Mouse (Mus musculus) neural tube, embryonic 14.5 days (tissue): Measurements from ENCODE around the gene Mafg. TPM values are rescaled to one million over a fixed set of nuclear protein-coding genes. Genes with fewer than 3 reads are reported as not detected.
A peak's percentile ranks its signal among the peaks of the same experiment; 100 is the strongest.

Source experiments
- ATAC-seq: fragments of 200-750 bp; cut with Nextera tagmentation; 2 replicates; pipeline ENCODE4 v1.8.0; 2017; ENCODE audit warnings: low read depth, mild to moderate bottlenecking, moderate TSS enrichment, moderate library complexity
- H3K27ac ChIP-seq: fragments of 300-500 bp; sonication (generic); 2 replicates; pipeline ENCODE4 v1.5.1; 2014; ENCODE audit warnings: low read depth, mild to moderate bottlenecking, control low read depth, low read length, moderate library complexity, mixed read lengths
- H3K27me3 ChIP-seq: fragments of 300-500 bp; sonication (generic); 2 replicates; pipeline ENCODE4 v1.6.1; 2014; ENCODE audit warnings: low read length; ENCODE audit not compliant: control insufficient read depth, insufficient read depth
- H3K36me3 ChIP-seq: fragments of 300-500 bp; sonication (generic); 2 replicates; pipeline ENCODE4 v1.6.1; 2014; ENCODE audit warnings: low read length, mixed read lengths; ENCODE audit not compliant: control insufficient read depth, insufficient read depth
- H3K4me1 ChIP-seq: fragments of 300-500 bp; sonication (generic); 2 replicates; pipeline ENCODE4 v1.6.1; 2014; ENCODE audit warnings: low read length; ENCODE audit not compliant: control insufficient read depth, insufficient read depth
- H3K4me2 ChIP-seq: fragments of 300-500 bp; sonication (generic); 2 replicates; pipeline ENCODE4 v1.6.1; 2014; ENCODE audit warnings: mild to moderate bottlenecking, low read depth, low read length, control low read depth
- H3K4me3 ChIP-seq: fragments of 300-500 bp; sonication (generic); 2 replicates; pipeline ENCODE4 v1.5.1; 2014; ENCODE audit warnings: low read depth, low read length, control low read depth, mixed read lengths
- H3K9ac ChIP-seq: fragments of 300-500 bp; sonication (generic); replicated peaks from 2 replicates; pipeline ENCODE4 v1.6.1; 2014; ENCODE audit warnings: low read depth, mild to moderate bottlenecking, control low read depth, low read length, mixed read lengths
- H3K9me3 ChIP-seq: fragments of 300-500 bp; sonication (generic); 2 replicates; pipeline ENCODE4 v1.6.1; 2016; ENCODE audit warnings: low read length; ENCODE audit not compliant: control insufficient read depth
- WGBS: fragments of 180-500 bp; shearing (Covaris S2); extraction: QIAGEN DNeasy Blood & Tissue Kit; methylation state at CpG from one replicate; pipeline ENCODE4 v1.1.7; 2014; 5-methylcytosine and 5-hydroxymethylcytosine counted together
- polyA plus RNA-seq: library from polyadenylated mRNA; unstranded; fragments of >200 nt; fragmentation: Nextera tagmentation; extraction: Ambion mirVana; gene quantifications from 2 replicates; pipeline ENCODE4 v1.2.1, GENCODE M21; 2014

Mafg gene
- polyA plus RNA-seq, 1 experiment from 2014 or later, result 30.5 TPM

DNA sequence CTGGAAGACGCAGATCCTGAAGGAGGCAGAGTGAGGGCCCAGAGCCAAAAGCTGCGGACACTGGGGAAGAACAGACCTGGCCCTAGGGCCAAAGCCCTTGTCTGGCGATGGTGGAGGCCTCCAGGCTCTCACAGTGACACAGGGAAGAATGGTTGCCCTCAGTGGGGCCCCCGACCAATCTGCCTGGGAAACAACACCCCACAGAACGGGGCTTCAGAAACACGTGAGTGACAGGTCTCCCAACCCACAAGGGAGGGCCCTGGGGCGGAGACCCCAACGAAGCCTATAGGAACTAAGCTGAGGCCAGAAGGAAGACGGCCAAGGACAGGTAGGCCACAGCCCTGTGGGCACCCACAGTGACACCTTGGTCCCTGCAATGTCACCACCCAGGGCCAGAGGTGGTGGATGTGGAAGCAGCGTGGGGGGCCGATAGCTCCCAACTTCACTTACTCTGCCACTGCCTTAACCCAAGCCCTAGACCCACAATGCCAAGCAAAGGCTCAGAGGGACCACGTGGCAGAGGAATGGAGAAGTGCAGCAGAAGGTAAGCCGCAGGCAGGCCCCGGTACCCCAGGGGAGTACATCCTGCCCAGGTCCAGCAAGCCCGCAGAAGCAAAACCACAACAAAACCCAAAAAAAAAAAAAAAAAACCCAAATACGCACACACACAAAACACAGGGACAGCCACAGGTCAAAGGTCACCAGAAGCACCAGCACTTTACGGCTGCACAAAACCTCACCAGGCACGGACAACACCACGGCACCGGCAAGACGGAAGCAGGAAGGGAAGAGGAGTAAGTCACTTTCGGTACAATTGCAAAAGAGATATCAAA lies 5.7 kb downstream of the Mafg start:
- Histone ChIP-seq H3K4me3 (no peak overlapping the region), H3K36me3 (0 out of 2 replicates have a peak, but pooled peaks cover 11% of the 10 kb centered on the region), H3K27ac (no peak overlapping the region), H3K27me3 (no peaks in the 10 kb centered on the region), H3K4me2 (no peak overlapping the region), H3K4me1 (peaks cover 26% of the 10 kb centered on the region), H3K9ac (no peak overlapping the region), H3K9me3 (no peaks in the 10 kb centered on the region)
- no peak for ATAC-seq
- WGBS, result 83% methylated on average over 22 of the region's 22 CpGs

DNA sequence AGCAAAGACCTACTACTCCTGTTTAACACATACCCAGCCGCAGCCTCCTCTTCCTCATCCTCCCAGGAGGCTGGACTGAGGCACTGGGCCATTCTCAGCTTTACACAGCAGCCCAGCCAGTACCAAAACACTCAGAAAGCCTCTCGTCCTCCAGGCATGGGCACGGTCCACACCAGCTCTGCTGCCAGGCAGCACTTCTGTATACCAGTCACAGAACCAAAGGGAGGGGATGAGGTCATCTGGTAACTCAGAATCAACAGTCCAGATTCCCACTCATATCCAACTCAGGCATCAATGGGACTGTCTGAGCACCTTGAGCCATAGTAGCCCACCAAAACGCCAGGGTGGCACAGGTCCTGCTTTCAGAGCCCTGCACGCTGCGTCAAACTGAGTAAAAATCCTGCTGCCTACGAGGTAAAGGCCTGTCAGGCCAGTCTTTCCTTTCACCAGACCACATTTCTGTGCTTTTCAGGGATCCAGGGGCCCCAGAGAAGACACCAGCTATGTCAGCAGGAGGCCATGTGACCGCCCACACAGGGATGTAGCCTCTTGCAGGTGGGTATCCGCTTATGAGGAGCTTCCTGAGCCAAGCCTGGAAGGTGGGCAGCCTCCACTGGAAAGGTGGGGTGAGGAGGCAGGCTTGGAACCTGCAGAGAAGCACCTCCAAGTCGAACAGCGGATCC lies 6.5 kb downstream of the Mafg start:
- no peak overlapping the region for H3K4me3 ChIP-seq
- 0 out of 2 replicates have a peak, but pooled peaks cover 11% of the 10 kb centered on the region for H3K36me3 ChIP-seq
- WGBS, result 90% methylated on average over 11 of the region's 11 CpGs
- no peak for ATAC-seq
- H3K27ac ChIP-seq, result no peak overlapping the region
- H3K9me3 ChIP-seq, result no peaks in the 10 kb centered on the region
- H3K9ac ChIP-seq, result no peak overlapping the region
- no peaks in the 10 kb centered on the region for H3K27me3 ChIP-seq
- H3K4me2 ChIP-seq, result no peak overlapping the region
- H3K4me1 ChIP-seq, result peaks cover 21% of the 10 kb centered on the region

DNA sequence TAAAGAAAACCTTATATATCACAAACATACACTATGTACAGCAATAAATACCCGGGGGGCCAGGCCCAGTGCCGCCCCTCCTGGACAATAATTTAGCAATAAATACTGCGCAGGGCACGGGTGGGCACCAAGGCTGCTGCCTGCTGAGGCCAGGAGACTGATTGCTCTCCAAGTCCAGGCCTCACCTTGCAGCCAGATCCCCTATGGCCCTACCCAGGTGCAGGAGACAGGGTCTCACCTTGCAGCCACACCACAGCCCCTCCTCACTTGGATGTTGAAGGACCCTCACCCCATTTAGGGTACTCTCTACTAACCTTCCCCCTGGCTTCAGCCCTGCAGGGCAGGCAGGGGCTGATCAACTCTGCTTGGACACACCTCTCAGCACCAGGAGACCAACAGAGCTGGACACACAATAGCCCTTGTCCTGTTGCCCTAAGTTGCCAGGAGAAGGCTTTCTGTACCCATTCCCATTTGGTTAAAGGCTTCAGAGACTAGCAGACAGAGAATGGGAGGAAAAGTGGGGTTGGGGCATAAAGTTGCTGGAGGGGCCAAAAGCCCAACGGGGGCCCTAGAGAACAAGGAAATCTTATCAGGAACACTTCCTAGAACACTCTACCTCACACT lies 8.1 kb downstream of the Mafg start, which contains the start of gene Sirt7:
Sirt7 (minus strand) TSS at position 89 of the 624 bp plus-strand sequence.
- peaks cover 15% of the 10 kb centered on the region for H3K4me1 ChIP-seq
- WGBS, result 19% methylated on average over 5 of the region's 5 CpGs
- peak within 1 kb of the TSS; percentile 99 for H3K4me3 ChIP-seq
- no peaks in the 10 kb centered on the region for H3K27me3 ChIP-seq
- H3K27ac ChIP-seq, result peak within 1 kb of the TSS; percentile 86
- peak within 1 kb of the TSS; percentile 97 for H3K4me2 ChIP-seq
- H3K9ac ChIP-seq, result peak within 1 kb of the TSS; percentile 73
- peaks cover 19% of the 10 kb centered on the region; the same call in 1 of the 2 replicates for H3K36me3 ChIP-seq
- ATAC-seq, result peak; percentile 55; the same call in 1 of the 2 replicates
- H3K9me3 ChIP-seq, result no peaks in the 10 kb centered on the region

DNA sequence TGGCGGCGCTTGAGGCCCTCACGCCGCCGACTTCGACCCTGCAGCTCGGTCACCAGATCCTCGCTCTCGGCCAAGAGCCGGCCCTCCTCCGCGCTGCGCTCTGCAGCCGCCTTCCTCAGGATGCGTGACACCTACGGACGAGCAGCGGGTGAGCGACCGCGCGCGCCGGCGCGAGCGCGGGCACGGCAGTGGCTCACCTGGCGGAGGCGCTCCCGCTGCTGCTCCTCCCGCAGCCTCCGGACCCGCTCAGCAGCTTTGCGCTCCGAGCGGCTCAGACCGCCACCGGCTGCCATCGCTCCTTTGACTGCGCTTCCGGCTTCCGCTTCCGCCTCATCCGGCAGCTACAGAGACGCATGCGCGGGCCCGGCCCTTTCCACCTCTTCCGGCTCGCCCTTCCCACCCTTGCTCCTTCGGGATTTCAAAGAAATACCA lies 8.7 kb downstream of the Mafg start:
- Histone ChIP-seq H3K4me3 (peak overlapping the region; percentile 99), H3K27me3 (no peaks in the 10 kb centered on the region), H3K4me1 (peaks cover 12% of the 10 kb centered on the region), H3K9ac (peak overlapping the region; percentile 73), H3K4me2 (peak overlapping the region; percentile 97), H3K36me3 (peaks cover 22% of the 10 kb centered on the region; the same call in 1 of the 2 replicates), H3K27ac (peak overlapping the region; percentile 86), H3K9me3 (no peaks in the 10 kb centered on the region)
- peak; percentile 83 for ATAC-seq
- under 1% methylated on average over 52 of the region's 53 CpGs for WGBS

DNA sequence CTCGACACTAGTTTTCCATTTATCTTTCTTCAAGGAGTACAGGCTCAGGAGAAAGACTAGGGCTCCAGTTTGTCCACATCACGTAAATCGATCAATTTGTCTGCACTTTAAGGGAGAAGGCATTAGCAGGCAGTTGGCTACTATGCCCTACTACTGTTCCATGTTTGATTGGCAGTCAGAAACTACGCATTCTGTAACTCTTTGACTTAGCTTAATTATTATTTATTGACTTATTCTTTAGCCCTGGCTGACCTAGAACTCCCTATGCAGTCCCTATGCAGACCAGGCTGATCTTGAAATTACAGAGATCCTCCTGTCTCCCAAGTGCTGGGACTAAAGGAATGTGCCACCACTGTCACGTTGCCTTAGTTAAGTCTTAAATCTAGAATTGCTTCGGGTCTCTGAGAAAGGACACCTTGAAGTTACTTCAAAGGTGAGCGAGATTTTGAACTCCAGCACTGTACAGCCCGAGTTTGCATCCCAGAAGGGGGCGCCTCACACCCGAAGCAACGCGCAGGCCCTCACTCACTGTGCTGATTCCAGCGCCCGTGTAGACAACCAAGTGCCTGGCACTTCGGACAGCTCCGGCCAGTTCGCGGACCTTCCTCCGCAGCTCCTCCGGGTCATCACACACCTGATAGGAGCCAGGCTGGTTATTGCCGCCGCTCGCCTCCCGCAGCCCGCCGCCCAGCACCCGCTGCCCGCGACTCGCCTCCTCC lies 9.3 kb downstream of the Mafg start:
- 18% methylated on average over 22 of the region's 30 CpGs for WGBS
- Histone ChIP-seq H3K27me3 (no peaks in the 10 kb centered on the region), H3K4me1 (peaks cover 11% of the 10 kb centered on the region), H3K27ac (peak overlapping the region; percentile 86), H3K9me3 (no peaks in the 10 kb centered on the region), H3K4me3 (peak overlapping the region; percentile 99), H3K36me3 (peaks cover 23% of the 10 kb centered on the region; the same call in 1 of the 2 replicates), H3K9ac (peak overlapping the region; percentile 73), H3K4me2 (peak overlapping the region; percentile 97)
- peak; percentile 59 for ATAC-seq

DNA sequence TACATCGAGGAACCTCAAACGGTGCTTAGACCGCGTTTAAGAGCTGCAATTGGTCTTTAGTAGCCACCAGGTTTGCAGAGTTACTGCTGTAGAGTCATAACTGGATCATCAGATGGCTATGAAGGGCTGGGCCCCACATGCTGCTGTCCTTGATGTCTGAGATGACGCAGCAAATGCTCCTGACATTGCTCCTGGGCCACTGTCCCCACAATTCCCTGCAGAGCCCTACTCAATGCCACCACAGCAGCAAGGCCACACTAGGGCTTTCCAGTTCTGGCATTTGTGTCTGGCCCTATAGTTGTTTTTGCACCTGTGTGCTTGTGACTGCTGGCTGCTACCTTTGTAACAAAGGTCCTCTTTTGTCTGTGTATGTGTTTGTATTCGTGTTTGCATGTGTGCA lies 10.6 kb downstream of the Mafg start:
- 90% methylated on average over 6 of the region's 6 CpGs for WGBS
- H3K27ac ChIP-seq, result no peak overlapping the region
- no peak overlapping the region for H3K4me3 ChIP-seq
- no peak for ATAC-seq
- H3K36me3 ChIP-seq, result peaks cover 27% of the 10 kb centered on the region; the same call in 1 of the 2 replicates
- no peak overlapping the region for H3K4me2 ChIP-seq
- no peaks in the 10 kb centered on the region for H3K9me3 ChIP-seq
- peaks cover 11% of the 10 kb centered on the region for H3K4me1 ChIP-seq
- H3K9ac ChIP-seq, result no peak overlapping the region
- no peaks in the 10 kb centered on the region for H3K27me3 ChIP-seq

DNA sequence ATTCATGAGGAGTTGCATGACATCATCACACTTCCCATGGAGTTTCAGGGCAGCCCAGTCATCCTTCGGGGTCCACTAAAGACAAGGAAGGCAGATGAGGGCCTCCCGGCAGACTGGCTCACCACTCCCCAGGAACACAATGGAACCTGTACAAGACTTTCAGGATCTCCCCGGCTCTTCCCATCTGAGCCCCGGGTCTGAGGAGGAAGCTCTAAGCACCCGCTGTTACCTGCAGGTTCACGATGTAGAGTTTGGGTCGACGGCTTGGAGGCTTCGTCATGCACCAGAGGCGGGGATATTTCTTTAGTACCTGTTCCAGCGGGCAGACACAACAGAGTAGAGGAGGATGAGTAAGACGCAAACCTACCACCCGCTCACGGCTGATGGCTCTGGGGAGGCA lies 13.2 kb downstream of the Mafg start:
- no peak overlapping the region for H3K4me2 ChIP-seq
- H3K4me1 ChIP-seq, result peaks cover 20% of the 10 kb centered on the region
- H3K27me3 ChIP-seq, result no peaks in the 10 kb centered on the region
- no peak overlapping the region for H3K4me3 ChIP-seq
- no peaks in the 10 kb centered on the region for H3K9me3 ChIP-seq
- WGBS, result 99% methylated on average over 14 of the region's 14 CpGs
- H3K27ac ChIP-seq, result no peak overlapping the region
- no peak for ATAC-seq
- H3K9ac ChIP-seq, result no peak overlapping the region
- H3K36me3 ChIP-seq, result peaks cover 21% of the 10 kb centered on the region; the same call in 1 of the 2 replicates
